Mouse (Mus musculus) gastrocnemius, postnatal 14 days (tissue): ENCODE data around the gene Raver1. TPM values are rescaled to one million over a fixed set of nuclear protein-coding genes. Genes with fewer than 3 reads are reported as not detected.

Experiments used
- DNase-seq: peaks from one replicate; pipeline ENCODE4 v3.0.0; 2021; ENCODE audit warnings: mixed read lengths
- intact Hi-C: fragments of 180-260 bp; cut with DNase I; formaldehyde crosslinking; loops from one replicate; pipeline ENCODE4 v1.15.1; 2025; ENCODE audit warnings: low total_unique reads
- long read RNA-seq, 2 experiments: library from polyadenylated mRNA; stranded (forward); transcript quantifications; one replicate each; pipeline ENCODE4 v2.0.0; 2021
- total RNA-seq, 2 experiments: library from RNA; stranded (reverse); gene quantifications; 2 replicates each; pipeline ENCODE4 v1.2.3; 2021

The Raver1 gene
- 10 to 100 TPM; 16.2 to 19.6 TPM for total RNA-seq
- long read RNA-seq, experiment 1, transcript Raver1-201 (13 exons, 3,470 nt): major isoform, 7 of 13 reads
- long read RNA-seq, experiment 1, partial matches to known transcripts: 3 of 13 reads
- long read RNA-seq, experiment 1, other reads (novel, unspliced or antisense): 3 of 13 reads
- long read RNA-seq, experiment 2, transcript Raver1-201 (13 exons, 3,470 nt): major isoform, 10 of 14 reads
- long read RNA-seq, experiment 2, partial matches to known transcripts: 3 of 14 reads
- long read RNA-seq, experiment 2, other reads (novel, unspliced or antisense): 1 of 14 reads

GRCm38 (mm10) chr9:21091707-21092320 is at the start of gene Raver1, which contains the start of gene Gm38431:
Gene Raver1, minus strand, starts transcription at chr9:21092008.
Gene Gm38431, minus strand, starts transcription at chr9:21091997.
- intact Hi-C loops: no loop called here
- DNase-seq: peak; percentile 98

GRCm38 (mm10) chr9:21138386-21138785 is 46.6 kb upstream of the Raver1 start:
- intact Hi-C loops: loop anchor here (5.0 kb wide), 1 partner anchor 106 kb away; the partner anchor contains the start of gene Icam5
- DNase-seq: no peak

GRCm38 (mm10) chr9:21137229-21137628 is 45.4 kb upstream of the Raver1 start:
- no peak for DNase-seq
- intact Hi-C loops: loop anchor here (5.0 kb wide), 1 partner anchor 105 kb away; the partner anchor contains the start of gene Icam5

GRCm38 (mm10) chr9:21136401-21136800 is 44.6 kb upstream of the Raver1 start:
- no peak for DNase-seq
- intact Hi-C loops: loop anchor here (5.0 kb wide), 1 partner anchor 104 kb away; the partner anchor contains the start of gene Icam5

- intact Hi-C loops: loop anchor here (5.0 kb wide), 1 partner anchor 104 kb away; the partner anchor contains the start of gene Icam5
These were observed 44.2 kb upstream of the Raver1 start for GRCm38 (mm10) chr9:21135941-21136381.

GRCm38 (mm10) chr9:21135329-21135890 is 43.6 kb upstream of the Raver1 start:
- DNase-seq: no peak
- intact Hi-C loops: loop anchor here (5.0 kb wide), 1 partner anchor 103 kb away; the partner anchor contains the start of gene Icam5

More at GRCm38 (mm10) chr9:21135941-21136381, 44.2 kb upstream of the Raver1 start:
- no peak for DNase-seq

- peak; percentile 58 for DNase-seq
- intact Hi-C loops: loop anchor here (5.0 kb wide), 1 partner anchor 102 kb away; the partner anchor contains the start of gene Icam5
These were observed 43.0 kb upstream of the Raver1 start for GRCm38 (mm10) chr9:21134595-21135328.

GRCm38 (mm10) chr9:21133064-21133707 is 41.4 kb upstream of the Raver1 start:
- intact Hi-C loops: no loop called here
- DNase-seq: no peak

- intact Hi-C loops: no loop called here
- no peak for DNase-seq
These were observed 40.4 kb upstream of the Raver1 start for GRCm38 (mm10) chr9:21132102-21132775.

- DNase-seq: peak; percentile 91
- intact Hi-C loops: no loop called here
These were observed 39.5 kb upstream of the Raver1 start, which contains the start of gene Tyk2 for GRCm38 (mm10) chr9:21131059-21131956. Gene Tyk2, minus strand, starts transcription at chr9:21131243.

- DNase-seq: no peak
- intact Hi-C loops: no loop called here
These were observed 34.4 kb upstream of the Raver1 start for GRCm38 (mm10) chr9:21126259-21126627.

- DNase-seq: no peak
- intact Hi-C loops: no loop called here
These were observed 33.9 kb upstream of the Raver1 start for GRCm38 (mm10) chr9:21125502-21126258.

GRCm38 (mm10) chr9:21124837-21125236 is 33.0 kb upstream of the Raver1 start:
- DNase-seq: no peak
- intact Hi-C loops: no loop called here

GRCm38 (mm10) chr9:21121483-21121882 is 29.7 kb upstream of the Raver1 start:
- intact Hi-C loops: no loop called here
- no peak for DNase-seq

GRCm38 (mm10) chr9:21117073-21117472 is 25.3 kb upstream of the Raver1 start:
- intact Hi-C loops: no loop called here
- no peak for DNase-seq

GRCm38 (mm10) chr9:21115105-21115504 is 23.3 kb upstream of the Raver1 start:
- DNase-seq: no peak
- intact Hi-C loops: no loop called here

GRCm38 (mm10) chr9:21114190-21114589 is 22.4 kb upstream of the Raver1 start:
- intact Hi-C loops: no loop called here

More at GRCm38 (mm10) chr9:21114190-21114589, 22.4 kb upstream of the Raver1 start:
- no peak for DNase-seq
